Mouse (Mus musculus) heart, embryonic 11.5 days (tissue): ENCODE measurements around the gene Sox21. TPM values are rescaled to one million over a fixed set of nuclear protein-coding genes. Genes with fewer than 3 reads are reported as not detected.

Experiments
- ATAC-seq: fragments of 200-750 bp; cut with Nextera tagmentation; replicated peaks from 2 replicates; pipeline ENCODE4 v1.8.0; 2017; ENCODE audit warnings: moderate library complexity; ENCODE audit not compliant: insufficient number of reproducible peaks, low FRiP score, low TSS enrichment
- H3K27ac ChIP-seq: fragments of 300-500 bp; sonication (generic); 2 replicates; pipeline ENCODE4 v1.5.1; 2014; ENCODE audit warnings: mild to moderate bottlenecking, low read depth, low read length
- H3K27me3 ChIP-seq: fragments of 300-500 bp; sonication (generic); 2 replicates; pipeline ENCODE4 v1.6.1; 2014; ENCODE audit warnings: mild to moderate bottlenecking, low read length, mixed read lengths; ENCODE audit not compliant: control insufficient read depth, insufficient read depth
- H3K36me3 ChIP-seq: fragments of 300-500 bp; sonication (generic); 2 replicates; pipeline ENCODE4 v1.6.1; 2014; ENCODE audit warnings: mild to moderate bottlenecking, low read length, moderate library complexity, mixed read lengths; ENCODE audit not compliant: control insufficient read depth, insufficient read depth
- H3K4me1 ChIP-seq: fragments of 300-500 bp; sonication (generic); 2 replicates; pipeline ENCODE4 v1.6.1; 2014; ENCODE audit warnings: low read length; ENCODE audit not compliant: control insufficient read depth, insufficient read depth
- H3K4me2 ChIP-seq: fragments of 300-500 bp; sonication (generic); 2 replicates; pipeline ENCODE4 v1.6.1; 2014; ENCODE audit warnings: mild to moderate bottlenecking, moderate library complexity
- H3K4me3 ChIP-seq: fragments of 300-500 bp; sonication (generic); 2 replicates; pipeline ENCODE4 v1.5.1; 2014; ENCODE audit warnings: low read depth, low read length
- H3K9ac ChIP-seq: fragments of 300-500 bp; sonication (generic); 2 replicates; pipeline ENCODE4 v1.6.1; 2014; ENCODE audit warnings: mild to moderate bottlenecking, low read depth, low read length, moderate library complexity
- H3K9me3 ChIP-seq: fragments of 300-500 bp; sonication (generic); replicated peaks from 2 replicates; pipeline ENCODE4 v1.6.1; 2016; ENCODE audit warnings: low read length; ENCODE audit not compliant: control insufficient read depth
- WGBS: fragments of 180-500 bp; shearing (Covaris S2); extraction: QIAGEN DNeasy Blood & Tissue Kit; methylation state at CpG from one replicate; pipeline ENCODE4 v1.1.7; 2014; ENCODE audit not compliant: insufficient replicate concordance; 5-methylcytosine and 5-hydroxymethylcytosine counted together
- polyA plus RNA-seq: library from polyadenylated mRNA; unstranded; fragments of >200 nt; fragmentation: Nextera tagmentation; extraction: Ambion mirVana; gene quantifications from 2 replicates; pipeline ENCODE4 v1.2.1, GENCODE M21; 2014

Gene Sox21
- 0.06 TPM in 1 of 2 replicates, not detected in the other for polyA plus RNA-seq

- Histone ChIP-seq H3K4me3 (peak within 1 kb of the TSS; percentile 53), H3K9me3 (no peaks in the 10 kb centered on the region), H3K27ac (no peak within 1 kb of the TSS), H3K4me1 (peaks cover 14% of the 10 kb centered on the region), H3K9ac (peak within 1 kb of the TSS; percentile 12; the same call in 1 of the 2 replicates), H3K4me2 (peak within 1 kb of the TSS; percentile 92), H3K27me3 (peaks cover 74% of the 10 kb centered on the region), H3K36me3 (no peaks in the 10 kb centered on the region)
- ATAC-seq = peak; percentile 44; the same call in 1 of the 2 replicates
- under 1% methylated on average over 34 of the region's 34 CpGs for WGBS
Measured at GRCm38 (mm10) chr14:118236886-118237289, at the start of gene Sox21. Gene Sox21, minus strand, starts transcription at chr14:118237030.

GRCm38 (mm10) chr14:118286096-118286495 lies 49.3 kb upstream of the Sox21 start:
- no peak overlapping the region for H3K4me2 ChIP-seq
- no peak overlapping the region for H3K27ac ChIP-seq
- H3K9me3 ChIP-seq = no peaks in the 10 kb centered on the region
- WGBS = 77% methylated on average over 2 of the region's 2 CpGs
- no peaks in the 10 kb centered on the region for H3K27me3 ChIP-seq
- no peaks in the 10 kb centered on the region for H3K36me3 ChIP-seq
- no peak overlapping the region for H3K4me3 ChIP-seq
- H3K9ac ChIP-seq = no peak overlapping the region
- H3K4me1 ChIP-seq = no peaks in the 10 kb centered on the region
- ATAC-seq = no peak

GRCm38 (mm10) chr14:118282917-118283316 lies 46.1 kb upstream of the Sox21 start:
- WGBS = 78% methylated on average over 14 of the region's 14 CpGs
- Histone ChIP-seq H3K4me2 (no peak overlapping the region), H3K4me1 (no peaks in the 10 kb centered on the region), H3K27me3 (no peaks in the 10 kb centered on the region), H3K9me3 (peaks cover 11% of the 10 kb centered on the region), H3K27ac (no peak overlapping the region), H3K9ac (no peak overlapping the region), H3K4me3 (no peak overlapping the region), H3K36me3 (no peaks in the 10 kb centered on the region)
- no peak for ATAC-seq

- ATAC-seq = no peak
- peaks cover 11% of the 10 kb centered on the region for H3K9me3 ChIP-seq
- H3K4me2 ChIP-seq = no peak overlapping the region
- no peak overlapping the region for H3K27ac ChIP-seq
- H3K9ac ChIP-seq = no peak overlapping the region
- H3K27me3 ChIP-seq = no peaks in the 10 kb centered on the region
- no peak overlapping the region for H3K4me3 ChIP-seq
- 85% methylated on average over 3 of the region's 3 CpGs for WGBS
- no peaks in the 10 kb centered on the region for H3K4me1 ChIP-seq
- H3K36me3 ChIP-seq = no peaks in the 10 kb centered on the region
Measured at GRCm38 (mm10) chr14:118282272-118282671, 45.4 kb upstream of the Sox21 start.

- H3K27ac ChIP-seq = no peak overlapping the region
- no peak for ATAC-seq
- 78% methylated on average over 7 of the region's 7 CpGs for WGBS
- H3K4me2 ChIP-seq = no peak overlapping the region
- H3K36me3 ChIP-seq = no peaks in the 10 kb centered on the region
- no peak overlapping the region for H3K9ac ChIP-seq
- peaks cover 11% of the 10 kb centered on the region for H3K9me3 ChIP-seq
- H3K4me3 ChIP-seq = no peak overlapping the region
- H3K27me3 ChIP-seq = no peaks in the 10 kb centered on the region
- H3K4me1 ChIP-seq = no peaks in the 10 kb centered on the region
Measured at GRCm38 (mm10) chr14:118277704-118278498, 41.1 kb upstream of the Sox21 start.

GRCm38 (mm10) chr14:118272594-118273555 lies 36.0 kb upstream of the Sox21 start:
- ATAC-seq = no peak
- Histone ChIP-seq H3K9ac (no peak overlapping the region), H3K4me3 (no peak overlapping the region), H3K9me3 (no peaks in the 10 kb centered on the region), H3K36me3 (no peaks in the 10 kb centered on the region), H3K4me1 (no peaks in the 10 kb centered on the region), H3K27me3 (no peaks in the 10 kb centered on the region), H3K27ac (no peak overlapping the region), H3K4me2 (no peak overlapping the region)
- WGBS = 76% methylated on average over 6 of the region's 6 CpGs

GRCm38 (mm10) chr14:118268849-118269248 lies 32.0 kb upstream of the Sox21 start:
- H3K4me1 ChIP-seq = no peaks in the 10 kb centered on the region
- no peak overlapping the region for H3K4me2 ChIP-seq
- no peak overlapping the region for H3K9ac ChIP-seq
- H3K4me3 ChIP-seq = no peak overlapping the region
- no peak for ATAC-seq
- H3K9me3 ChIP-seq = no peaks in the 10 kb centered on the region
- H3K27me3 ChIP-seq = no peaks in the 10 kb centered on the region
- no peaks in the 10 kb centered on the region for H3K36me3 ChIP-seq
- H3K27ac ChIP-seq = no peak overlapping the region
- 72% methylated on average over 4 of the region's 4 CpGs for WGBS

GRCm38 (mm10) chr14:118266660-118267059 lies 29.8 kb upstream of the Sox21 start, which contains the start of gene Gm9376:
Gene Gm9376, plus strand, starts transcription at chr14:118266960.
- 75% methylated on average over 2 of the region's 2 CpGs for whole genome bisulfite sequencing
- no peaks in the 10 kb centered on the region for H3K4me1 ChIP-seq
- ATAC-seq = no peak
- H3K27ac ChIP-seq = no peak within 1 kb of the TSS
- H3K9me3 ChIP-seq = no peaks in the 10 kb centered on the region
- H3K9ac ChIP-seq = no peak within 1 kb of the TSS
- H3K36me3 ChIP-seq = no peaks in the 10 kb centered on the region
- H3K4me2 ChIP-seq = no peak within 1 kb of the TSS
- no peak within 1 kb of the TSS for H3K4me3 ChIP-seq
- H3K27me3 ChIP-seq = no peaks in the 10 kb centered on the region
